Mouse (Mus musculus) limb, embryonic 13.5 days (tissue): ENCODE measurements at regions not wholly inside any gene's neighbourhood (a gene's known extent, or its start where the extent isn't known, plus 50 kb on each side); places are given as distances from the start of the nearest gene placed in this dataset.

Experiments used
- ATAC-seq: fragments of 200-750 bp; cut with Nextera tagmentation; 2 replicates; pipeline ENCODE4 v1.8.0; 2017; ENCODE audit warnings: low read depth, moderate number of reproducible peaks, moderate TSS enrichment; ENCODE audit not compliant: low FRiP score
- H3K27ac ChIP-seq: fragments of 300-500 bp; sonication (generic); 2 replicates; pipeline ENCODE4 v1.5.1; 2015; ENCODE audit warnings: inconsistent platforms, mild to moderate bottlenecking, moderate library complexity
- H3K27me3 ChIP-seq: fragments of 300-500 bp; sonication (generic); 2 replicates; pipeline ENCODE4 v1.6.1; 2015; ENCODE audit warnings: mild to moderate bottlenecking, inconsistent platforms
- H3K36me3 ChIP-seq: fragments of 300-500 bp; sonication (generic); 2 replicates; pipeline ENCODE4 v1.6.1; 2015; ENCODE audit warnings: inconsistent platforms, mild to moderate bottlenecking, moderate library complexity
- H3K4me1 ChIP-seq: fragments of 300-500 bp; sonication (generic); 2 replicates; pipeline ENCODE4 v1.6.1; 2015; ENCODE audit warnings: inconsistent platforms
- H3K4me2 ChIP-seq: fragments of 300-500 bp; sonication (generic); replicated peaks from 2 replicates; pipeline ENCODE4 v1.6.1; 2015; ENCODE audit warnings: inconsistent platforms, mild to moderate bottlenecking, moderate library complexity
- H3K4me3 ChIP-seq: fragments of 300-500 bp; sonication (generic); 2 replicates; pipeline ENCODE4 v1.5.1; 2015; ENCODE audit warnings: moderate library complexity, mild to moderate bottlenecking, inconsistent platforms
- H3K9ac ChIP-seq: fragments of 300-500 bp; sonication (generic); 2 replicates; pipeline ENCODE4 v1.6.1; 2015; ENCODE audit warnings: mild to moderate bottlenecking, inconsistent platforms
- H3K9me3 ChIP-seq: fragments of 300-500 bp; sonication (generic); 2 replicates; pipeline ENCODE4 v1.6.1; 2016; ENCODE audit warnings: inconsistent platforms
- WGBS: fragments of 180-500 bp; shearing (Covaris S2); methylation state at CpG from one replicate; pipeline ENCODE4 v1.1.7; 2015; 5-methylcytosine and 5-hydroxymethylcytosine counted together

DNA sequence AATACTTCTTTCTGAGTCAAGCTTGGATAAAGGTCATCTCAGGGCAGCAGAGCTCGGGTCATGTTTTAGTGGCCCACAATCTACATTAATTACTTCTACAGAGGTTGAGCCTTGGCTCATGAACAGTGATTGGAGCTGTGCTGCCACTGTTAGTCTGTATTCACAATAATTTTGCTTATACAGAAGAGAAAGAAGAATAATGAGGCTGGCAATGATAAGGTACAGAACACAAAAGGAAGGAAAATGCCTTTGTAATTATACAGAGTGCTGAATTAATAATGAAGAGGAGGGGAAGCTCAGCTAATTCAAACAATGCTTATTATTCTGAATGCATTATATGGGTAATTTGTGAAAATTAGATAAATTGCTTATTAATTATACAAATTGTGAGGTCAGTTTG lies 573.9 kb upstream of the Cblb start:
- Histone ChIP-seq H3K4me3 (no peak overlapping the region), H3K36me3 (no peaks in the 10 kb centered on the region), H3K27ac (no peak overlapping the region), H3K9me3 (no peaks in the 10 kb centered on the region), H3K4me1 (no peaks in the 10 kb centered on the region), H3K4me2 (no peak overlapping the region), H3K27me3 (no peaks in the 10 kb centered on the region), H3K9ac (no peak overlapping the region)
- WGBS = 59% methylated on average over 1 of the region's 1 CpGs
- ATAC-seq = no peak

DNA sequence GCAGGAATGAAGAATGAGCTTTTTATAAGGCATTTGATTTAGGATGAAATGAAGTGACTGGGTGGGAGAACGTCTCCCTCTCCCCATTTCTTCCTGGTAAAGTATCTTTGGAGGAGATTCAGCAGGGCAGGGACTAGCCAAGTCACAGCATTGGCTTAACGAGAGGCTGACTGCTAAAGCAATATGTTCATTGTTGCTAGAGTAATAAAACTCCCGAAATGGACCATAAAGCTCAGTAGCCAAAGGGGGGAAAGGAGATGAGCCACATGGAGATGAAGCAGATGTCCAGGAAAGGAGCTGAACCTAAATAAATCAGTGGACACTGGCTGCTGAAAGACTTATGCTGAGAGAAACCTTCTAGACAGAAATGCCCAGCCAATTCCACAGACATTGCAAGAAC lies 555.3 kb upstream of the Cblb start:
- Histone ChIP-seq H3K4me1 (no peaks in the 10 kb centered on the region), H3K27ac (no peak overlapping the region), H3K4me3 (no peak overlapping the region), H3K27me3 (no peaks in the 10 kb centered on the region), H3K9me3 (no peaks in the 10 kb centered on the region), H3K36me3 (no peaks in the 10 kb centered on the region), H3K4me2 (no peak overlapping the region), H3K9ac (no peak overlapping the region)
- WGBS = 22% methylated on average over 3 of the region's 3 CpGs
- no peak for ATAC-seq

DNA sequence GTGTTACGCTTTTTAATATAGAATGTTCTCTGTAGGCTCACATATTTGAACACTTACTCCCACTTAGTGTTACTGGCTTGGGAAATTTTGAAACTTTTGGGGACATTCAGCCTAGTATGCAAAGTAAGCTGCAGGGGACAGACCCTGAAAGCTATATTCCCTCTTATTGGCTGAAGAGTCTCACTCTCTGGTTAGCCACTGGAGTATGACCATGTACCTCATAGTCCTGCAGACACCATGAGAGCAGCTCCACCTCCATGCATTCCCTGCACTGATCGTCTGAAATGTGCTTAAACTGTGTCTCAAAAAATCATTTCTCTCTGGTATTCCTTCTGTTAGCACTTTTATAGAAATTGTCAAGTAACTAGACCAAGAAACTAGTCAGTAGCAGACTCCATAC lies 534.9 kb upstream of the Cblb start:
- Histone ChIP-seq H3K9me3 (no peaks in the 10 kb centered on the region), H3K4me2 (no peak overlapping the region), H3K4me1 (no peaks in the 10 kb centered on the region), H3K27ac (no peak overlapping the region), H3K27me3 (no peaks in the 10 kb centered on the region), H3K9ac (no peak overlapping the region), H3K4me3 (no peak overlapping the region), H3K36me3 (no peaks in the 10 kb centered on the region)
- WGBS = 81% methylated on average over 2 of the region's 2 CpGs
- ATAC-seq = no peak

DNA sequence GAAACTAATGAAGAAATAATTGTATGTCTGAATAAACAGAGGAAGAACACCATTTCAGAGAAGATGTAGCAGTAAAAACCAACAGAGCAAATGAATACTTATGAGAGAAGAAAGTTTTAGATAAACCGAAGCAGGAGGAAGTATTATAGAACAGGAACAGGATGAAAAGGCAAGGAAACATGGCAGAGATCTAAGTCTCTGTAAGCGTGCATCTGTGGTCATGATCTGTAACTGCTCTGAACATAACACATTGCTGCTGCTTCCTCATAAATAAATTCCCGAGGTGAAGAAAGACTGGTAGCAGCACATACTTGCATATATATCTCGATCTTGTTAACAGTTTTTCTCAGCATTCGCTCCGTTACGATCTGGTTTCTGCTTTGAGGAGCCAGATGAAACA lies 533.2 kb upstream of the Cblb start:
- Histone ChIP-seq H3K4me2 (no peak overlapping the region), H3K9ac (no peak overlapping the region), H3K4me1 (no peaks in the 10 kb centered on the region), H3K9me3 (no peaks in the 10 kb centered on the region), H3K36me3 (no peaks in the 10 kb centered on the region), H3K27ac (no peak overlapping the region), H3K27me3 (no peaks in the 10 kb centered on the region), H3K4me3 (no peak overlapping the region)
- no peak for ATAC-seq
- 65% methylated on average over 7 of the region's 7 CpGs for WGBS

DNA sequence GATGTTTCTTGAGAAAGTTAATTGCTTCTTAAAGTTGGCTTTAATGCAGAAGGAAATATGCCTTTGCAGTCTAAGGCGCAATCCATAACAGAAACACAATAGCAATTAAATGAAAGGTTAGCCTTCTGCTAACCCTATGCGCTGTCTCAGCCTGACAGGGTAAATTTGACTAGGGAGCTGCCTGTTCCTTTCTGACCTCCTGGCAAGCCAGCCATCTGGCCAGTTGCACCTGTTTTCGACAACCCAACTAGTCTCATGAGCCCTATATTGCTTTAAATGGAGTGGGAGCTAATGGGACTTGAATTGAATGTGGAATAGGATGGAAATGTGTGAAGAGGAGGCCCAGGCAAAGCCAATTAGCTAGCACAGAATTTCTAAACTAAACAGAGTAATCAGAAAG lies 513.9 kb upstream of the Cblb start:
- Histone ChIP-seq H3K9ac (no peak overlapping the region), H3K4me1 (no peaks in the 10 kb centered on the region), H3K4me2 (no peak overlapping the region), H3K27ac (no peak overlapping the region), H3K27me3 (no peaks in the 10 kb centered on the region), H3K4me3 (no peak overlapping the region), H3K9me3 (no peaks in the 10 kb centered on the region), H3K36me3 (no peaks in the 10 kb centered on the region)
- ATAC-seq = no peak
- WGBS = 45% methylated on average over 3 of the region's 3 CpGs

DNA sequence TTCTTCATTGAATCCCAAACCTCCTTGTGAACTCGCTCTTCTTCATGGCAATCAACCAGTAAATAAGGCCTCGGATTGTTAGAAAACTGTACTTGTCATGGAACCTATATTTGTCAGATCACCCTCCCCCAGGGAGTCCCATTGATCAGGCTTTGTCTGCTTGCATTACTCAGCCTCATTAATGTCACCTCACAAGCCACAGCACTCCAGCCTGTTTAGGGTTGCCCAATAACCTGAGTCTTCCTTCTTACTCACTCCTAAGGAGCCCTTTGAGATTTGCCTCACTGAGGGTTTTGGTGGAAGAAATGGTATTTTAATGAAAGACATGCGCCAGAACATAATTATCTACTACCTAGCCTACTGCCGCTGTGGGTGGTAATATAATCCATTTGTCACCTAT lies 510.3 kb upstream of the Cblb start:
- H3K9ac ChIP-seq = no peak overlapping the region
- ATAC-seq = no peak
- H3K27me3 ChIP-seq = no peaks in the 10 kb centered on the region
- WGBS = 47% methylated on average over 4 of the region's 4 CpGs
- no peak overlapping the region for H3K27ac ChIP-seq
- H3K4me2 ChIP-seq = no peak overlapping the region
- H3K4me3 ChIP-seq = no peak overlapping the region
- H3K4me1 ChIP-seq = no peaks in the 10 kb centered on the region
- H3K9me3 ChIP-seq = no peaks in the 10 kb centered on the region
- H3K36me3 ChIP-seq = no peaks in the 10 kb centered on the region

DNA sequence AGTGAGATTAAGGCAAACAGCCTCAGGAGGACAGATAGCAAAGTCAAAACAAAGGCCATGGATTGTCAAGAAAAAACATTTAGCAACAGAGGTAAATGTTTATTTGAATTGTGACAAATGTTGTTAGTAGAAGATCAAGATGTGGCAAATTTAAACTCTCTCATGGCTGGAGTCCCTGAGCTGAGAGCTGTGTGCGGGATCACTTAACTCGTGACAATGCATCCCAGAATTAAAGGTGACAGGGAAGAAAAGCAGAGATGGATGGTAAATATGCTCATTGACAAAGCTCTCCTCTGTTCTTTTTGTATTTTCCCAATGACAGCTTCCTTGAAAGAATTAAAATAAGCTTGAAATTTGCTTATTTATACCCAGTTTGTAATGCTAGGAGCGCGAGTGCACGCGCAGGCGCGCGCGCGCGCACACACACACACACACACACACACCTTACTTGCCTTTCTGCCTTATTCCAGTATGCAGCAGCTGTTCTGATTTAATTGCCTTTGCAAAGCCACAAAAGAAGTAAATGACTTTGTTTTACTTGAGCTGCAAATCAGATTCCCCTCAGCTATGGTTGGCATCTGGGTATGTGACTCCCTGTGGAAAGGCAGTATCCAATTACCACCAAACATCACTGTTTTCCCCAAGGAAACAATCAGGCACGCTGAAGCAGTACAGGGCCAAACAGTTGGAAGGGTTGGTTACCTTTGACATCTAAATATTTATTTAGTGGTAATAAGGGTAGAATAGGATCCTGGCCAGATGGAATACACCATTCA lies 509.5 kb upstream of the Cblb start:
- H3K4me2 ChIP-seq = no peak overlapping the region
- no peaks in the 10 kb centered on the region for H3K9me3 ChIP-seq
- ATAC-seq = peak; percentile 59; the same call in 1 of the 2 replicates

DNA sequence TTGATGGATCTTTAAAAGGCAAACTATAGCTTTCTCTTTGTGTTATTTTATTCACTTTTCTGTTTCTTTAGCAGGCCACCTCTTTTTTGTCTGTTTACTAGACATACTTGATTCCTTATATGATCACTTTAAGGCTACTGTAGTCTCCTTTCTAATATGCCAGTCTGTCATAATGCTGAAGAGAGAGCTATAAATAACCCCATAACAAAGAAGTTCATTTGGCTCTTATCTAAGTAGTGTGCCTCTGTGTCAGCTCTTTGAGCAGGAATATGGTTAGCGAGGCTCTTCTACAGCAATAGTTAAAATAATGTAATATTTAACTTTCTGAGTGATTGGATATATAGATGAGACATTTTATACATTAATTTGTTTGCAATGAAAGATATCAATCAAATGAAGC lies 507.0 kb upstream of the Cblb start:
- H3K4me1 ChIP-seq = no peaks in the 10 kb centered on the region
- H3K4me3 ChIP-seq = no peak overlapping the region
- no peaks in the 10 kb centered on the region for H3K27me3 ChIP-seq
- 92% methylated on average over 1 of the region's 1 CpGs for WGBS
- H3K36me3 ChIP-seq = no peaks in the 10 kb centered on the region
- H3K9me3 ChIP-seq = no peaks in the 10 kb centered on the region
- H3K4me2 ChIP-seq = no peak overlapping the region
- no peak overlapping the region for H3K27ac ChIP-seq
- no peak for ATAC-seq
- H3K9ac ChIP-seq = no peak overlapping the region

More for the DNA sequence above, 509.5 kb upstream of the Cblb start:
- Histone ChIP-seq H3K27me3 (no peaks in the 10 kb centered on the region), H3K4me1 (no peaks in the 10 kb centered on the region), H3K27ac (no peak overlapping the region), H3K4me3 (no peak overlapping the region), H3K36me3 (no peaks in the 10 kb centered on the region), H3K9ac (no peak overlapping the region)
- WGBS = 76% methylated on average over 13 of the region's 13 CpGs

DNA sequence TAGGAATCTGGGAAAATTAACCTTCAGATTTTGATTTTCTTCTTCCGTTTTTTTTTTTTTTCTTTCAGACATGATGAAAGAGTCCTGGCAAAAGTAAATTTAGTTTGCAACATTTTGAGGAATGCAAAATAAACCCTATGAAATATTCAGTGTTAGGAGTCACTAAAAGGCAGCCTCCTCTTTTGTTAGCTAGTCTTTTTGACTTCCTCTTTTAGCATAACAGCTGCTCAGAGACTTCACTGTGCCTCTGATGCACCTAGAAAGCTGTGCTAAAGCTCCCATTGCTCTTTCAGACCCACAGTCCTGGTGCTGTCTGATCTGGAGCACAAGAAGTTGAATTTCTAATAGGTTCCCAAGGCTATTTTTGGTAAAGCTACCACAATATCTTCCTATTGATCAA lies 498.5 kb upstream of the Cblb start:
- 86% methylated on average over 1 of the region's 1 CpGs for WGBS
- Histone ChIP-seq H3K4me1 (no peaks in the 10 kb centered on the region), H3K4me3 (no peak overlapping the region), H3K27me3 (no peaks in the 10 kb centered on the region), H3K9ac (no peak overlapping the region), H3K36me3 (no peaks in the 10 kb centered on the region), H3K27ac (no peak overlapping the region), H3K9me3 (no peaks in the 10 kb centered on the region), H3K4me2 (no peak overlapping the region)
- no peak for ATAC-seq

DNA sequence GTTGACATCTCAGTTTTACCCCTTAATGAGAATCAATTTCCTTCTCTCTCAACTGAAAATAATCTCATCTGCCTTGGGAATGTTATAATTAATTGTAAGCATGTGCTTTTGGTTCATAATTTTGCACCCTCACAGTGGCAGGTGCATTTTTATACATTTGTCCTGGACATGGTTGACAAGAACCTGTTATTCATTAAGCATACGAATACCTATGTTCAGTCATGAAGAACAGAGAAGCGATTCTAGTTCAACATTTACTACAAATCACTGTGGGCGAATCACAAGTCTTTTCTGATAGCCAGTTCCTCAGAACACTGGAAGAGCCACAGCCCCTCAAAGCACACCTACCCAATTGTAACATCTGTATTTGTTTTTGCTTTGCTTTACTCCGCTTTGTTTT lies 487.3 kb upstream of the Cblb start:
- no peak overlapping the region for H3K9ac ChIP-seq
- no peaks in the 10 kb centered on the region for H3K36me3 ChIP-seq
- H3K4me2 ChIP-seq = no peak overlapping the region
- no peaks in the 10 kb centered on the region for H3K9me3 ChIP-seq
- no peak for ATAC-seq
- no peaks in the 10 kb centered on the region for H3K27me3 ChIP-seq
- H3K27ac ChIP-seq = no peak overlapping the region
- WGBS = 71% methylated on average over 4 of the region's 4 CpGs
- H3K4me3 ChIP-seq = no peak overlapping the region
- no peaks in the 10 kb centered on the region for H3K4me1 ChIP-seq

DNA sequence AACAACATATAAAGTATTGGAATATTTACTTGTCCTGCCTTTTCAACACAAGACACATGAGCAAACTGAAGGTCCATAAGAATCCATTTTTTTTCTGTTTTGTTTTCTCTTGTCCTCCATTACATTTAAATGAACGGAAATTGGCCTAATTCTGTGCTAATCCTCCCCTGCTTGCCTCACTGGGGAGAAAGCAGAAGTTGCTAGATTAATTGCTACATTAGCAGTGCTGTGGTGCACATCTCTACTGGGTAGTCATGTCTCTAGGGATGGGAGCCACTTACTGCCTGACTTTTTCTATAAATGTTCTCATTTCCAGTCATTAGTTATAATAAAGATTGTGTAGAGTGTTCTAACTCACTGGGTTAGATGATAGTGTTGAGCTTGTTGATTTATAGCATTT lies 484.0 kb upstream of the Cblb start:
- Histone ChIP-seq H3K4me3 (no peak overlapping the region), H3K27me3 (no peaks in the 10 kb centered on the region), H3K27ac (no peak overlapping the region), H3K9me3 (no peaks in the 10 kb centered on the region), H3K4me1 (no peaks in the 10 kb centered on the region), H3K9ac (no peak overlapping the region), H3K36me3 (no peaks in the 10 kb centered on the region), H3K4me2 (no peak overlapping the region)
- no peak for ATAC-seq
- 94% methylated on average over 1 of the region's 1 CpGs for WGBS

DNA sequence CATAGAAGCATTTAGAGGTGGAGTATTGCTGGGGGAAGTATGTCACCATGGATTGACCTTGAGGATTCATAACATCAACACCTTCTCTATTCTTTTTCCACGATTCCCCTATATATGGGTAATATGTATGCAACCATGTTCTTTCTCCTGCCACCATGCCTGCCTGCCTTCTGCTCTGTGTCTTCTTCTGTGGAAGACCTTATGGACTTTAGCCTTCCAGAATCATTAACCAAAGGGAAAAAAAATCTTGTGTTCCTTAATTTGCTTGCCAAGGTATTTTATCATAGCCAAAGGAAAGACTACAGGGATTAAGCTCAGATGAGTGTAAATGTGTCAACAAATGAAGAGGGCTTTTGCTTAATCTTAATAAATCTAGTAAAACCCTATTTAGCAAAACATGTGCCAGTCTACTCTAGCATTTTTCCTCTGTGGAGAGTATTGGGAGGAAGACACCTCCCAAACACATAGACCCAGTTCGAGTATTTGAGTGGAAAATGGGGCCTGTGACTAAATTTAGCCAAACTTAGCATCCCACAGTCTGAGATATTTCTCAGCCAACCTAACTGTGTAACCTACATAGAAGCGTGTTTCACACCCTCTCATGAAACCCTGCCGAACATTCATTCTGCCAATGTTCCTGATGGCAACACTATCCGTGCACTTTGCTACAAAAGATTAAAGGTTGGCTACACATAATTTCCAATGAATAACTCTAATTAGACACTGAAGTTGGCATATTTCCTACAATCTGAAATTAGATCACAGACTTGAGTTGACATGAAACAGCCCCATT lies 468.0 kb upstream of the Cblb start:
- no peaks in the 10 kb centered on the region for H3K27me3 ChIP-seq
- ATAC-seq = no peak
- WGBS = 90% methylated on average over 5 of the region's 5 CpGs
- no peak overlapping the region for H3K4me3 ChIP-seq
- no peaks in the 10 kb centered on the region for H3K4me1 ChIP-seq
- no peak overlapping the region for H3K9ac ChIP-seq
- no peak overlapping the region for H3K27ac ChIP-seq
- H3K9me3 ChIP-seq = no peaks in the 10 kb centered on the region
- no peak overlapping the region for H3K4me2 ChIP-seq
- H3K36me3 ChIP-seq = no peaks in the 10 kb centered on the region

DNA sequence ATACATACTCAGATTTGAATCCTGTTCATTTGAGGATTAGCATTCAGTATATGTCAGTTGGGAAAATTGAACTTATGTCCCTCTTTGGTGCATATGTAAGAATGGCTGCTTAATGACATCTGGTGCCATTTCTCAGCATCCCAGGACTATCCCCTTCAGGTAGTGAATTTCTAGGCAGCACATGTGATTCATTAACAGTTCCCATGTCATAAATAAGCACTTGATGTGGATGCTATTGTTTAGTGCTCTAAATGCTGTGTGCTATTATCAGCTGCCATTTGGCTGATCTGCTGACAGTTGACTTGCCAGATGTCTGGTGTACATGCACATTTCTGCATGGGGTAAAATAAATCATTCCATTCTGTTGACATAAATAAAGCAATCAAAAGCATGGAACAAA lies 467.0 kb upstream of the Cblb start:
- no peak overlapping the region for H3K4me2 ChIP-seq
- H3K27ac ChIP-seq = no peak overlapping the region
- H3K4me3 ChIP-seq = no peak overlapping the region
- H3K4me1 ChIP-seq = no peaks in the 10 kb centered on the region
- no peaks in the 10 kb centered on the region for H3K27me3 ChIP-seq
- H3K9ac ChIP-seq = no peak overlapping the region
- no peaks in the 10 kb centered on the region for H3K9me3 ChIP-seq
- ATAC-seq = no peak
- no peaks in the 10 kb centered on the region for H3K36me3 ChIP-seq
